Mouse (Mus musculus): ENCODE measurements around the gene Nbea. TPM values are rescaled to one million over a fixed set of nuclear protein-coding genes. Genes with fewer than 3 reads are reported as not detected.

Gene Nbea
- polyA plus RNA-seq, 1 experiment from 2014 or later: 13.6 TPM

DNA sequence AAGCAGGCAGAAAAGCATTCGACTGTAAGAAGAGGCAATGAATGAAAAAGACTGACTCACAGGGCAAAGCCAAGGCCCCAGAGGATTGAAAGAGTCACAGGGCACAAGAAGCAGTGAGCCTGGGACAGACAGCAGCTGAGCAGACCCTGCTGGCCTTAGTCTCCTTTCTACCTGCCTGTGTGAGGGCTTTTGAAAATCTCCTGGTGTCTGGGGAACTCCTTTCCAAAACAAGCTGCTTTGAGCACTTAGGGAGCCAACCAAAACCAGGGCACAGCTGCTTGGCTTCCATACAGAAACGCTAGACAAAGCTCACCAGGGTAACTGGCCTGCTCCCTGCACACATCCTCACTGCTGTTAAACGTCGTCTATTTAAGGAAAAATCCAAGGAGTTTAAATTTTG, 498.6 kb downstream of the Nbea start:
- H3K4me3 ChIP-seq (ENCODE audit: low read depth, low read length): no peak overlapping the region
- no peaks in the 10 kb centered on the region for H3K27me3 ChIP-seq (ENCODE audit: control insufficient read depth, insufficient read depth, low read length)
- no peak overlapping the region for H3K4me2 ChIP-seq
- H3K36me3 ChIP-seq (ENCODE audit: control insufficient read depth, insufficient read depth, low read length): no peaks in the 10 kb centered on the region
- 63% methylated on average over 4 of the region's 4 CpGs for WGBS (ENCODE audit: insufficient replicate concordance)
- H3K27ac ChIP-seq (ENCODE audit: low read depth, low read length): no peak overlapping the region
- H3K9me3 ChIP-seq (replicated peaks; ENCODE audit: control insufficient read depth, low read length): no peaks in the 10 kb centered on the region
- no peaks in the 10 kb centered on the region for H3K4me1 ChIP-seq (ENCODE audit: control insufficient read depth, insufficient read depth, low read length)
- no peak overlapping the region for H3K9ac ChIP-seq (ENCODE audit: low read depth, low read length)
- ATAC-seq (replicated peaks; ENCODE audit: insufficient number of reproducible peaks, low FRiP score, low TSS enrichment): no peak

DNA sequence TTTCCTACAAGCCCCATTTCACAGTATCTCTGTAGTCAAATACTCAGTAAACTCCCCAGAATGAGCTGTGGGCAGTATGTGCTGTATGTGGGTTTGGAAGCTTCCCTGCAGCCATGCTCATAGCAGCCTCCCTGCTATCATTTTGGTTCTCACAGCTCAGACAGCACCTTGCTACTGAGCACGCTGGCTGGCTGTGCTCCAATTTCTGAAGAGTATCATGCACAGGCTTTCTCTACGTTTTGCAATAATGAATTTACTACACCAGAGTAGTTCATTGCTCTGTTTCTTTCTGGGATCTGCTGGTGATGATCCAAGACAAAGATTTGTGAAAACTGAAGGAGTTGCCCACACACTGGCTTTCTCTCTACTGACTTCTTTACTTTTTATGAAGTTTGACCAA, 505.8 kb downstream of the Nbea start:
- 56% methylated on average over 2 of the region's 2 CpGs for WGBS (ENCODE audit: insufficient replicate concordance)
- Histone ChIP-seq H3K27ac (ENCODE audit: low read depth, low read length) (no peak overlapping the region), H3K9ac (ENCODE audit: low read depth, low read length) (no peak overlapping the region), H3K4me2 (no peak overlapping the region), H3K36me3 (ENCODE audit: control insufficient read depth, insufficient read depth, low read length) (no peaks in the 10 kb centered on the region), H3K4me1 (ENCODE audit: control insufficient read depth, insufficient read depth, low read length) (no peaks in the 10 kb centered on the region; the same call in 1 of the 2 replicates), H3K9me3 (replicated peaks; ENCODE audit: control insufficient read depth, low read length) (no peaks in the 10 kb centered on the region), H3K4me3 (ENCODE audit: low read depth, low read length) (no peak overlapping the region), H3K27me3 (ENCODE audit: control insufficient read depth, insufficient read depth, low read length) (no peaks in the 10 kb centered on the region)
- no peak for ATAC-seq (replicated peaks; ENCODE audit: insufficient number of reproducible peaks, low FRiP score, low TSS enrichment)

DNA sequence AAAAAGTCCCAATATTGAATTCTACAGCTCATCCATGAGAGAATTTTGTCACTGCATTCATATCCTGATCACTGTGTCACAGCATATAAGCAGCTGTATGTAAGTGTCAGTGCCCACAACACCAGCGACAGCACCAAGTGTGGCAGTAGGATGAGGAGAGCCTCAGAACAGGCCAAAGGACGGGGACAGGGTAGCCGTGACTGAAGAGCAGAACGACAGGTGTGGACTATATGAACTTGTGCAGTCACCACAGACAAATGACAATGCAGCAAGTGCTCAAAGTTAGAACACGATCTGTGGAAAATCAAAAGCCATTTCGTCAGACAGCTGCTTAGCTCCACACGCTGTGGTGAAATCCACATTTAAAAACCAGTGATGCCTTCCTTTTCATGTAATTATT, 509.3 kb downstream of the Nbea start:
- 75% methylated on average over 7 of the region's 7 CpGs for WGBS (ENCODE audit: insufficient replicate concordance)
- no peak for ATAC-seq (replicated peaks; ENCODE audit: insufficient number of reproducible peaks, low FRiP score, low TSS enrichment)
- H3K9ac ChIP-seq (ENCODE audit: low read depth, low read length): no peak overlapping the region

DNA sequence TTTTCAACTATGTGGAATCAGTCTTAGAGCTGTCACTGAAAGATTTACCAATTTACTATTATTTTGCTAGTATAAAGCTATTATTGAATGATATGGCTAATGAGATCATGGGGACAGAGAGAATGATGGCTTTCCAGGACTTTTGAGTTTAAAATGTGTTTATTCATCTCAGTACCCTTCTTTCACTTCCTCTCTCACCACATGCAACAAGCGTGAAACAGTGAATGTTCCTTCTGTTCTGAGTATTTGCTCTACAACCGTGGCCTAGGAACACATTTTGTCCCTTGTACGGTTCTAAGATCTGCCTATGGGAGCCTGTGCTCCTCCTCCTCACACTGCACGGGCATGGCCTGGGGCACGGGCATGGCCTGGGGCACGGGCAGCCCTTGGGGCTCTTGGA, 516.5 kb downstream of the Nbea start:
- no peaks in the 10 kb centered on the region for H3K27me3 ChIP-seq (ENCODE audit: control insufficient read depth, insufficient read depth, low read length)
- H3K27ac ChIP-seq (ENCODE audit: low read depth, low read length): no peak overlapping the region
- H3K9me3 ChIP-seq (replicated peaks; ENCODE audit: control insufficient read depth, low read length): no peaks in the 10 kb centered on the region
- H3K4me3 ChIP-seq (ENCODE audit: low read depth, low read length): no peak overlapping the region
- ATAC-seq (replicated peaks; ENCODE audit: insufficient number of reproducible peaks, low FRiP score, low TSS enrichment): no peak
- H3K9ac ChIP-seq (ENCODE audit: low read depth, low read length): no peak overlapping the region
- no peak overlapping the region for H3K4me2 ChIP-seq
- no peaks in the 10 kb centered on the region for H3K4me1 ChIP-seq (ENCODE audit: control insufficient read depth, insufficient read depth, low read length)
- 75% methylated on average over 6 of the region's 6 CpGs for WGBS (ENCODE audit: insufficient replicate concordance)
- no peaks in the 10 kb centered on the region for H3K36me3 ChIP-seq (ENCODE audit: control insufficient read depth, insufficient read depth, low read length)

More for the DNA sequence above, 509.3 kb downstream of the Nbea start:
- Histone ChIP-seq H3K27me3 (ENCODE audit: control insufficient read depth, insufficient read depth, low read length) (no peaks in the 10 kb centered on the region), H3K4me2 (no peak overlapping the region), H3K4me3 (ENCODE audit: low read depth, low read length) (no peak overlapping the region), H3K27ac (ENCODE audit: low read depth, low read length) (no peak overlapping the region), H3K36me3 (ENCODE audit: control insufficient read depth, insufficient read depth, low read length) (no peaks in the 10 kb centered on the region), H3K9me3 (replicated peaks; ENCODE audit: control insufficient read depth, low read length) (no peaks in the 10 kb centered on the region), H3K4me1 (ENCODE audit: control insufficient read depth, insufficient read depth, low read length) (no peaks in the 10 kb centered on the region; the same call in 1 of the 2 replicates)

DNA sequence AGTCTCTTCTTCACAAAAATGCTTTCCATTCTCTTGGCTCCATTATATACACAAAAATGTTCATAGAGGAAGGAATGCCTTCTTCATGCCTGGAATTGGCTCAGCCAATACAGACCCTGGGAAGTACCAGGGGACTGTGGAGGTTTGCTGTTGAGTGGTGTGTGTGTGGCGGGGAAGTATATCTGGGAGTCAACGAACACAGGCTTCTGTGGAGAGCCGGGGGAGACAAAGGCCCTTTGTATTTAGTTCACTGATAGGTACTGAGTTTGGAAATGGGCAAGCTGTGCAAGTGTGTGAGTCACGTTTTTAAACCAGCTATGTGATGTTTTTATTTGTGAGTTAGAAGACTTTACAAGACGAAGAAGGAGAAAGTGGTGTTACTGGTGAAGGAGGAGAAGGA, 517.6 kb downstream of the Nbea start:
- no peaks in the 10 kb centered on the region for H3K27me3 ChIP-seq (ENCODE audit: control insufficient read depth, insufficient read depth, low read length)
- no peak for ATAC-seq (replicated peaks; ENCODE audit: insufficient number of reproducible peaks, low FRiP score, low TSS enrichment)
- no peak overlapping the region for H3K27ac ChIP-seq (ENCODE audit: low read depth, low read length)
- H3K9me3 ChIP-seq (replicated peaks; ENCODE audit: control insufficient read depth, low read length): no peaks in the 10 kb centered on the region
- H3K4me2 ChIP-seq: no peak overlapping the region
- H3K4me1 ChIP-seq (ENCODE audit: control insufficient read depth, insufficient read depth, low read length): no peaks in the 10 kb centered on the region
- H3K4me3 ChIP-seq (ENCODE audit: low read depth, low read length): no peak overlapping the region
- no peaks in the 10 kb centered on the region for H3K36me3 ChIP-seq (ENCODE audit: control insufficient read depth, insufficient read depth, low read length)
- H3K9ac ChIP-seq (ENCODE audit: low read depth, low read length): no peak overlapping the region
- WGBS (ENCODE audit: insufficient replicate concordance): 60% methylated on average over 5 of the region's 5 CpGs

DNA sequence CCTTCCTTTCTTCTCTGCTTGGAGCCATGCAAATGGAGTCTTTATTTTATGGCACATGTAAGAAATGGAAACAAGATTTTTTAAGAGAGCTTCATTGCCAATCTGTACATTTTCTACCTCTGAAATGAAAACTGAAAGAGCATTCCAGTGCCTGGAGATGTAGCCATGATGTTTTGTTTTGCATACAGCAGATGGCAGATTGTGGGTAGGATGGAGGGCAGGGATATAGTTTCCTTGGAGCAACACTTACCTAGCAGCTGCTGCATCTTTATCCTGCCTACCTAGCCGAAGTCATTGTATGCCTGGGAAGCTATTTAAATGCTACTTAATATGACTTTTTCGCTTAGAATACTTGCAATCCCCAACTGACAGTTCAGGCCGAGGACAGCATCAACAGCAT, 518.8 kb downstream of the Nbea start:
- no peak overlapping the region for H3K4me2 ChIP-seq

DNA sequence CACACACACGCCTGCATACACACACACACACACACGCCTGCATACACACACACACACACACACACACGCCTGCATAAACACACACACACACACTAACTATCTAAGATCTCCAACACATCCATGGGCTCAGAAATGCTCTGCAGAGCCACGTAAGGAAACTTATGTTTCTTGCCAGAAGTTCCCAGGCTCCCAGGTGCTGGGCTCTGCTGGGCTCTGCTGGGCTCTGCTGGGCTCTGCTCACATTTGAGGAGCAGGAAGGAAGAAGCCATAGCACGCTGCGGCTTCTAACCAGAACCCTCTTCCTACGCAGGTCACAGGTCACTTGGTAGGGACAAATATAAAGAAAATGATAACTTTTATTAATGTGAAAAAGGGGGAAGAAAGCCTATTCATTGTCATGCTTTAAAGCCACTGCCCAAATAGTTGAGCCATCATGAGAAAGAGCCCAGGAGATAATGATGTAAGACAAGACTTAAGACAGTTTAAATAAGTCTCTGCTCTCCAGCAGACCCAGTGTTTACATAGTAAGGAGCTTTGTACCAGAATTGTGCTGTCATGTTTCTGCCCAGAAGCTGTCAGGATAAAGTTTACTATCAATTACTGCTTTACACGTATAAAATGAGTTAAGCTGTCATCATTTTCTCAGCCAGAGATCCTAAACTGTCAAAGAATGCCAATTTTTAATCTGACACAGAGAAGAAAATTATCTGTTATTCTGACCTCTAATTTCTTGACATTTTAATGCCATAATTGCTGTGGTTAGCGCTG, 521.6 kb downstream of the Nbea start:
- WGBS (ENCODE audit: insufficient replicate concordance): 71% methylated on average over 9 of the region's 9 CpGs
- Histone ChIP-seq H3K4me1 (ENCODE audit: control insufficient read depth, insufficient read depth, low read length) (no peaks in the 10 kb centered on the region), H3K27me3 (ENCODE audit: control insufficient read depth, insufficient read depth, low read length) (no peaks in the 10 kb centered on the region), H3K27ac (ENCODE audit: low read depth, low read length) (no peak overlapping the region), H3K4me3 (ENCODE audit: low read depth, low read length) (no peak overlapping the region), H3K9ac (ENCODE audit: low read depth, low read length) (no peak overlapping the region), H3K36me3 (ENCODE audit: control insufficient read depth, insufficient read depth, low read length) (no peaks in the 10 kb centered on the region), H3K9me3 (replicated peaks; ENCODE audit: control insufficient read depth, low read length) (no peaks in the 10 kb centered on the region), H3K4me2 (no peak overlapping the region)
- no peak for ATAC-seq (replicated peaks; ENCODE audit: insufficient number of reproducible peaks, low FRiP score, low TSS enrichment)

More for the DNA sequence above, 518.8 kb downstream of the Nbea start:
- Histone ChIP-seq H3K4me3 (ENCODE audit: low read depth, low read length) (no peak overlapping the region), H3K9me3 (replicated peaks; ENCODE audit: control insufficient read depth, low read length) (no peaks in the 10 kb centered on the region), H3K27me3 (ENCODE audit: control insufficient read depth, insufficient read depth, low read length) (no peaks in the 10 kb centered on the region), H3K4me1 (ENCODE audit: control insufficient read depth, insufficient read depth, low read length) (no peaks in the 10 kb centered on the region), H3K27ac (ENCODE audit: low read depth, low read length) (no peak overlapping the region), H3K36me3 (ENCODE audit: control insufficient read depth, insufficient read depth, low read length) (no peaks in the 10 kb centered on the region), H3K9ac (ENCODE audit: low read depth, low read length) (no peak overlapping the region)
- no peak for ATAC-seq (replicated peaks; ENCODE audit: insufficient number of reproducible peaks, low FRiP score, low TSS enrichment)
- 79% methylated on average over 3 of the region's 3 CpGs for WGBS (ENCODE audit: insufficient replicate concordance)

DNA sequence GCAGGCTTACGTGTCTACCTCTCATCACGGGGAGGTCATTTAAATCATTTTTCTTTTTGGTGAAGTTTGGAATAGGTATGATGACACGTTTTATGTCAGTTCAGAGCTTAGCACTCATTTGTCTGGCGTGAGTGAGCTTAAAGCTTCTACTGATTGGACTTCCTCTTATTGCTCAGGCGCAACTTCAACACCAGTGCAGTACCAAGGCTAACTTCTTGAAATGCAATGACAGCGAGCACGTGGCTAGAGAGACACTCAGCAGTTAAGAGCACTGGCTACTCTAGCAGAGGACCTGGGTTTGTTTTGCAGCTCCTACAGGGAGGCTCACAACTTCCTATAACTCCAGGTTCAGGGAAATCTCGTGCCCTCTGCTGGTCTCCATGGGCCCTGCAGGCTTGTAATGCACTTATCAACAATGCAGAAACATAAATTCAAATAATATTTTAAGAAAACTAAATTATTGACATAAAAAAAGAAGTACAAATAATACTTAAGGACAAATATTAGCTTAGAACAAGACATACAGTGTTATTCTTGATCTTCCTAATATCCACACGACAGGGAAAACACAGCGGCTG, 523.2 kb downstream of the Nbea start:
- H3K4me1 ChIP-seq (ENCODE audit: control insufficient read depth, insufficient read depth, low read length): no peaks in the 10 kb centered on the region
- no peaks in the 10 kb centered on the region for H3K9me3 ChIP-seq (replicated peaks; ENCODE audit: control insufficient read depth, low read length)
- H3K36me3 ChIP-seq (ENCODE audit: control insufficient read depth, insufficient read depth, low read length): no peaks in the 10 kb centered on the region
- 83% methylated on average over 10 of the region's 10 CpGs for WGBS (ENCODE audit: insufficient replicate concordance)
- ATAC-seq (replicated peaks; ENCODE audit: insufficient number of reproducible peaks, low FRiP score, low TSS enrichment): no peak
- H3K27me3 ChIP-seq (ENCODE audit: control insufficient read depth, insufficient read depth, low read length): no peaks in the 10 kb centered on the region
- H3K27ac ChIP-seq (ENCODE audit: low read depth, low read length): no peak overlapping the region
- no peak overlapping the region for H3K4me3 ChIP-seq (ENCODE audit: low read depth, low read length)
- no peak overlapping the region for H3K4me2 ChIP-seq
- no peak overlapping the region for H3K9ac ChIP-seq (ENCODE audit: low read depth, low read length)

Data from heart, embryonic 11.5 days (tissue).